Mouse (Mus musculus): ENCODE measurements around the gene Gm20914. TPM values are rescaled to one million over a fixed set of nuclear protein-coding genes. Genes with fewer than 3 reads are reported as not detected.
"Not testable (repeated sequence)": the region's sequence is repeated elsewhere in the genome, so short reads cannot be mapped to it uniquely, and the experiment has no call there.

The Gm20914 gene
- polyA plus RNA-seq (2011; ENCODE audit: insufficient read length, low read depth, missing spikeins): not detected in 2 replicates

GRCm38 (mm10) chrY:5725678-5726077 is at the start of gene Gm20914:
TSS of gene Gm20914 (plus strand) at chrY:5725978.
- H3K4me1 ChIP-seq (ENCODE audit: control insufficient read depth, insufficient read depth, low read length); H3K27ac ChIP-seq (ENCODE audit: insufficient read depth, low read length); H3K4me3 ChIP-seq (ENCODE audit: insufficient read depth, low read length): not testable (repeated sequence)

Other genes with a start within 250 kb of the Gm20914 start
- not detected in 2 replicates for gene Gm21854, start 69.0 kb upstream of the Gm20914 start, polyA plus RNA-seq (2011; ENCODE audit: insufficient read length, low read depth, missing spikeins)
- gene Gm28171, start 67.4 kb downstream of the Gm20914 start, polyA plus RNA-seq (2011; ENCODE audit: insufficient read length, low read depth, missing spikeins): not detected in 2 replicates
- not detected in 2 replicates for gene Gm21778, start 216.5 kb downstream of the Gm20914 start, polyA plus RNA-seq (2011; ENCODE audit: insufficient read length, low read depth, missing spikeins)